Mouse (Mus musculus) midbrain, embryonic 10.5 days (tissue): ENCODE measurements around the gene Tiam1. TPM values are rescaled to one million over a fixed set of nuclear protein-coding genes. Genes with fewer than 3 reads are reported as not detected.

ENCODE experiments used
- DNase-seq: peaks from one replicate; pipeline ENCODE4 v3.0.0-alpha.2; 2017; ENCODE audit warnings: low spot score
- H3K27ac ChIP-seq: fragments of 300-500 bp; sonication (generic); replicated peaks from 2 replicates; pipeline ENCODE4 v1.5.1; 2016; ENCODE audit warnings: mild to moderate bottlenecking
- H3K27me3 ChIP-seq: fragments of 300-500 bp; sonication (generic); 2 replicates; pipeline ENCODE4 v1.6.1; 2016; ENCODE audit warnings: low read depth, mild to moderate bottlenecking; ENCODE audit not compliant: poor library complexity, severe bottlenecking
- H3K36me3 ChIP-seq: fragments of 300-500 bp; sonication (generic); 2 replicates; pipeline ENCODE4 v1.6.1; 2016; ENCODE audit warnings: mild to moderate bottlenecking, moderate library complexity
- H3K4me1 ChIP-seq: fragments of 300-500 bp; sonication (generic); 2 replicates; pipeline ENCODE4 v1.6.1; 2016
- H3K4me3 ChIP-seq: fragments of 300-500 bp; sonication (generic); 2 replicates; pipeline ENCODE4 v1.5.1; 2016; ENCODE audit warnings: mild to moderate bottlenecking, moderate library complexity
- H3K9me3 ChIP-seq: fragments of 300-500 bp; sonication (generic); replicated peaks from 2 replicates; pipeline ENCODE4 v1.6.1; 2016; ENCODE audit warnings: mild to moderate bottlenecking
- WGBS: fragments of 180-500 bp; shearing (Covaris S2); methylation state at CpG from one replicate; pipeline ENCODE4 v1.1.7; 2016; 5-methylcytosine and 5-hydroxymethylcytosine counted together
- polyA plus RNA-seq: library from polyadenylated mRNA; unstranded; fragments of >200 nt; fragmentation: Nextera tagmentation; extraction: Ambion mirVana; gene quantifications from 2 replicates; pipeline ENCODE4 v1.2.1, GENCODE M21; 2016

The Tiam1 gene
- polyA plus RNA-seq, 1 experiment from 2014 or later, result 13.8 TPM

- H3K27me3 ChIP-seq, result peaks cover 28% of the 10 kb centered on the region
- H3K27ac ChIP-seq, result no peak overlapping the region
- no peak for DNase-seq
- H3K4me3 ChIP-seq, result no peak overlapping the region
- 77% methylated on average over 8 of the region's 8 CpGs for WGBS
- H3K36me3 ChIP-seq, result peaks cover 13% of the 10 kb centered on the region
- H3K4me1 ChIP-seq, result peaks cover 41% of the 10 kb centered on the region
- H3K9me3 ChIP-seq, result 0 out of 2 replicates have a peak, but pooled peaks cover 5% of the 10 kb centered on the region
Observed at GRCm38 (mm10) chr16:90069197-90069596, 74.4 kb downstream of the Tiam1 start.

GRCm38 (mm10) chr16:90052905-90053519 lies 90.6 kb downstream of the Tiam1 start:
- Histone ChIP-seq H3K4me1 (peaks cover 13% of the 10 kb centered on the region), H3K4me3 (no peak overlapping the region), H3K9me3 (no peaks in the 10 kb centered on the region), H3K27me3 (no peaks in the 10 kb centered on the region), H3K36me3 (peaks cover 6% of the 10 kb centered on the region), H3K27ac (peak overlapping the region; percentile 10; the same call in 1 of the 2 replicates)
- peak; percentile 44 for DNase-seq
- 75% methylated on average over 14 of the region's 14 CpGs for WGBS

DNA sequence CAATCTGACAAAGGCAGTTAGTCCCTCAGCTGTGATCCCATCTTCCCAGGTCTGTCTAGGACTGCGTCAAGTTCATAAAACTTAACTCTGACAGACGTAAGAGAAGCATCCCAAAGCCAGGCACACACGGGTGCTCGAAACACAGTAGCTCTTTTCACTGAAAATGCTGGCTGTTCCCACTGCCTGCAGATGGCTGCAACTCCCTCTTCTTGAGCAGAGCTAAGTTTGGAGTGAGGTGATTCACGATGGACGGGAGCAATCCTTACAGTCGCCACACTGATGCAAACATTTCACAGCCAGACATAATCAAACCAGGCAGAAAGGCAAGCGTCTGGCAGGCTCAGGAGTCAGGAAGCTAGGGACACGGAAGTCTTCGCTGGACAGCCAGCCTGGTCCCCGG lies 91.2 kb downstream of the Tiam1 start:
- no peak overlapping the region for H3K27ac ChIP-seq
- no peak for DNase-seq
- 90% methylated on average over 11 of the region's 11 CpGs for WGBS
- no peaks in the 10 kb centered on the region for H3K9me3 ChIP-seq
- H3K4me3 ChIP-seq, result no peak overlapping the region
- peaks cover 6% of the 10 kb centered on the region for H3K36me3 ChIP-seq
- peaks cover 13% of the 10 kb centered on the region for H3K4me1 ChIP-seq
- no peaks in the 10 kb centered on the region for H3K27me3 ChIP-seq

DNA sequence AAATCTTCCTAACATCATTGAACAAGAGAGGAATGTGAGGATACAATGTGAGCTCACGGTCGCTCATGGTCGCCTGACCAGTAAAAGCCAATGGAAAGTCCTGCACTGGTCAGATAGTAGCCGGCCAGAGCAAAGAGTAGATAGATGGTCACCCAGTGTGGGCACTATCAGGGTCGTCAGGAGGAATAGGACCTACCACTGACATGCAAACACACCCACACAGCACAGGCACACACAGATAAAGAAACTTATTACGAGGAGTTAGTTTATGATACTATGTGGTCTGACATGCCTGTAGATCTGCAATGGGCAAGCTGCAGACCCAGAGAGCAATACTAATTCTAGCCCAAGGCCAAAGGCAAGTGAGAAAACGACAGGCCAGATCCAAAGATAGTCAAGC lies 92.5 kb downstream of the Tiam1 start:
- WGBS, result 93% methylated on average over 7 of the region's 7 CpGs
- H3K36me3 ChIP-seq, result peaks cover 5% of the 10 kb centered on the region
- no peak for DNase-seq
- peaks cover 13% of the 10 kb centered on the region for H3K4me1 ChIP-seq
- H3K27ac ChIP-seq, result no peak overlapping the region
- no peaks in the 10 kb centered on the region for H3K9me3 ChIP-seq
- H3K27me3 ChIP-seq, result no peaks in the 10 kb centered on the region
- H3K4me3 ChIP-seq, result no peak overlapping the region

- H3K4me1 ChIP-seq, result peaks cover 5% of the 10 kb centered on the region
- no peak overlapping the region for H3K27ac ChIP-seq
- H3K27me3 ChIP-seq, result no peaks in the 10 kb centered on the region
- no peaks in the 10 kb centered on the region for H3K36me3 ChIP-seq
- no peaks in the 10 kb centered on the region for H3K9me3 ChIP-seq
- no peak overlapping the region for H3K4me3 ChIP-seq
- no peak for DNase-seq
- WGBS, result 91% methylated on average over 6 of the region's 6 CpGs
Observed at GRCm38 (mm10) chr16:90047841-90048240, 95.7 kb downstream of the Tiam1 start.

DNA sequence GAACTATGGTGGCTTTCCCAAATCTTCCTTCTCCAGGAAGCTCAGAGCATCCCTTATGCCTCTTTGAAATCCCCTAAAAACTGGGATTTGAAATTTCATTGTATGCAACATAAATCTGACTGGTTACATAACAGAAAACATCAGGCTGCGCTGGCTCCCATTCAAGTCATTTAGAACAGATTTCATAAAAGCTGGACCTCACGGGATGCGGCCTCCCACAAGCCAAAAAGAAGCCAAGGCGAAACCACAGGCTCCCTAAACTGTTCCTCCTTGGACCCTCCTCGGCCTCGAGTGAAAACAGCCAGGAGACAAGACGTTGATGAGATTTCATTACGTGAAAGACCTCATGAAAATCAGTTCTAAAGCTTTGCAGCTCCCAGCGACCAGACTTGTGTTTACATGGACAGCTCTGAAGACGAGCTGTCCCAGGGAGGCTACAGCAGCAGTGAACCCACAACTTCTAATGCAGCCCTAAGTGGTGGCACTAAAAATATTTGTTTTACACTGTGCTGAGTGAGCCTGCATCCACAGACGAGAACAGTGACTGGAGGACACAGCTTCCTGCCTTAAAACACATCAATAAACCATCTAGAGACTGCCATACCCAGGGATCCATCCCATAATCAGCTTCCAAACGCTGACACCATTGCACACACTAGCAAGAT lies 96.9 kb downstream of the Tiam1 start:
- H3K4me1 ChIP-seq, result no peaks in the 10 kb centered on the region
- H3K4me3 ChIP-seq, result no peak overlapping the region
- H3K27me3 ChIP-seq, result no peaks in the 10 kb centered on the region
- H3K27ac ChIP-seq, result no peak overlapping the region
- no peaks in the 10 kb centered on the region for H3K36me3 ChIP-seq
- H3K9me3 ChIP-seq, result no peaks in the 10 kb centered on the region
- no peak for DNase-seq
- 87% methylated on average over 12 of the region's 12 CpGs for WGBS

DNA sequence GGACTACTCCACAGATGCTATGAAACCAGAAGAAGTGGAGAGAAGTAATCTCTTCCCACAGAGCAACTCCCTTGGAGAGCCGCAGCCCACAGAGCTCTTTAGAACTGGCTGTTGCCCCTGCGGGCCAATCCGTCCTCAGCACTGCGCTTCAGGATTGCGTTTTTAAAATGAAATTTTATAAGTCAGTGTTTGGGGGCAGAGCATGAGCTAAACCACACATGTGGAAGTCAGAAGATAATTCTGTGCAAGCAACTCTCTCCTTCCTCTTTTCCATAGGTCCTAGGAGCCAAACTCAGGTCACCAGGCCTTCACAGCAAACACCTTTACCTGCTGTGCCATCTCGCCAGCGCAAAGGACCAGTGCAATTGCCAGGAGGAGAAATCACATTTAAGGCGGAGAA lies 98.0 kb downstream of the Tiam1 start:
- DNase-seq, result no peak
- H3K27ac ChIP-seq, result no peak overlapping the region
- H3K27me3 ChIP-seq, result no peaks in the 10 kb centered on the region
- H3K4me1 ChIP-seq, result no peaks in the 10 kb centered on the region
- WGBS, result 96% methylated on average over 8 of the region's 8 CpGs
- no peaks in the 10 kb centered on the region for H3K9me3 ChIP-seq
- no peak overlapping the region for H3K4me3 ChIP-seq
- no peaks in the 10 kb centered on the region for H3K36me3 ChIP-seq

DNA sequence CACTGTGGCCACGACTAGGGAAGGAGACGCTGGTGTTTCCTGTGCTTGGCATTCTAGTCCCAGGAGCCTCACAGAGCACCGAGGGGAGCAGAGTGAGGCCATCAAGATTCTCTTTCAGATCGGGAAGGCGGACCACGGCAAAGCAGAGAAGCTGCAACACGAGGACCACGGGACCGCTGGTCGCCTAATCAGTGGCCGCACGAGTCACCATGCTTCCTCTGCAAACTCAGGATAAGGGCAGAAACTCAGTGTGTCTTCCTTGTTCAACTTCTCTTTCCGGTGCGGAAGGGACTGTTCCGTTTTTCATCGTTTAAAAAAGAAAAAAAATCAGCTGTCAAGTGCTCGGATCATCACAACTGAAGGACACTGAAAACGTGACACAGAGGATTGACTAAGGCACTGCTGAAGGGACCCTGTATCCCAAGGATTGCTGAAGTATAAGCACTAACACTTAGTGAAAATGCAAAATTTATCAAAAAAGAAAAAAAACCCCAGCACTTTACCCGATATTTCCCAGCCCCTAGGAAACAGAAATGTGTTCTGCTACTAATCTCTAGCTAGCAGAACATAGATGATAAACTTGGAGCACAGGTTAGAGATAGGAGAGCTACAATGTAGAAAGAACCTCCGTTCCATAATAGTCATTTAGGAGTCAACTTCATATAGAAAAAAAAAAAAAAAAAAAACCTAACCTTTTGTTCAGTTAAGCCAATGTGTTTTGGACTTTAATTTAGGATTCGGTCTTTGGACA lies 99.4 kb downstream of the Tiam1 start:
- no peak for DNase-seq
- Histone ChIP-seq H3K9me3 (no peaks in the 10 kb centered on the region), H3K4me1 (no peaks in the 10 kb centered on the region), H3K27me3 (no peaks in the 10 kb centered on the region), H3K36me3 (no peaks in the 10 kb centered on the region), H3K4me3 (no peak overlapping the region), H3K27ac (no peak overlapping the region)
- WGBS, result 91% methylated on average over 21 of the region's 21 CpGs

DNA sequence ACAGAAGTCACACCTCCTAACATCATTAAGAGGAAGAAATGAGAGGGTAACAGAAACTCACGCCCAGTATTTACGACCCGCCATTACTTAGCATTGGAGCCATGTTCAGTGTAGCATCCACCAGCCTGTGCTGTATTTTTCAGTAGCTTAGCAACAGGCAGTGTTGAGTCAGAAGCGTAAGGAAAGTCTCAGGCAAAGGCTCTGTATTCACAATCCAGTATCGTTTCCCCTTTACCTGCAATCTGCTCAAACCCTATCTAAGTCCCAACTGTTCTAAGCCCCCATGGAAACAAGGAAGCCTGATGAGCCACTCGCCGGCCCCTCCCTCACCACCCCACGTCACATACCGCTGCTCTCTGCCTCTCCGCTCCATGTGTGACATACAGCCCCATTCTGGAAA lies 100.7 kb downstream of the Tiam1 start:
- WGBS, result 94% methylated on average over 10 of the region's 10 CpGs
- no peak overlapping the region for H3K4me3 ChIP-seq
- H3K9me3 ChIP-seq, result no peaks in the 10 kb centered on the region
- H3K27me3 ChIP-seq, result no peaks in the 10 kb centered on the region
- H3K27ac ChIP-seq, result no peak overlapping the region
- DNase-seq, result no peak
- H3K4me1 ChIP-seq, result no peaks in the 10 kb centered on the region
- no peaks in the 10 kb centered on the region for H3K36me3 ChIP-seq

- no peaks in the 10 kb centered on the region for H3K4me1 ChIP-seq
- H3K4me3 ChIP-seq, result no peak overlapping the region
- no peaks in the 10 kb centered on the region for H3K36me3 ChIP-seq
- no peaks in the 10 kb centered on the region for H3K27me3 ChIP-seq
- DNase-seq, result no peak
- H3K27ac ChIP-seq, result no peak overlapping the region
- WGBS, result 91% methylated on average over 10 of the region's 10 CpGs
- no peaks in the 10 kb centered on the region for H3K9me3 ChIP-seq
Observed at GRCm38 (mm10) chr16:90042386-90042785, 101.2 kb downstream of the Tiam1 start.

GRCm38 (mm10) chr16:90040771-90041364 lies 102.7 kb downstream of the Tiam1 start:
- 85% methylated on average over 8 of the region's 8 CpGs for WGBS
- no peaks in the 10 kb centered on the region for H3K27me3 ChIP-seq
- no peak overlapping the region for H3K27ac ChIP-seq
- no peaks in the 10 kb centered on the region for H3K4me1 ChIP-seq
- DNase-seq, result no peak
- H3K9me3 ChIP-seq, result no peaks in the 10 kb centered on the region
- no peaks in the 10 kb centered on the region for H3K36me3 ChIP-seq
- H3K4me3 ChIP-seq, result no peak overlapping the region

DNA sequence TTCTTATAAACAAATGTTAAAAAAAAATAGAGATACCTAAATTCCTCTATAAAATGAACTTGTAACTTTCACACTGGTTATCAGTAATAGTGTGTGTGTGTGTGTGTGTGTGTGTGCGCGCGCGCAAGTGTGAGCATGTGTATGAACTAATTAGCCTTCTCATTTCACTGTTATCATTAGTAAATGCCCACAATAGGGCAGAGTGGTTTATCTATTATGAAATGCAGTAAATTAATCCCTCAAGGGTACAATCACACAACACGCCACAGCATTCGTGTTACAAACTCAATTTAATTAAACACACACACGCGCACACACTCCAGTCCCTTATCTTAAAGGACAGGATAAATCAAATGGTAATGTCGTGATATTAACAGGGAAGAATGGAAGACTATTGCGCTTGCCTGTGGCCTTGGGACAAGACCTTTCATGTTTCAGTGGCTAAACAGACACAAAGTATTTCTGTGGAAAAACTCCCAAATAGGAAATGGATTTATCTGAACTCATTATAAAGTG lies 107.9 kb downstream of the Tiam1 start:
- DNase-seq, result no peak
- 95% methylated on average over 10 of the region's 10 CpGs for WGBS
- H3K36me3 ChIP-seq, result no peaks in the 10 kb centered on the region
- no peak overlapping the region for H3K27ac ChIP-seq
- H3K4me3 ChIP-seq, result no peak overlapping the region
- H3K4me1 ChIP-seq, result peaks cover 8% of the 10 kb centered on the region
- no peaks in the 10 kb centered on the region for H3K27me3 ChIP-seq
- no peaks in the 10 kb centered on the region for H3K9me3 ChIP-seq
